Mouse (Mus musculus) lung, adult 2 months (tissue): ENCODE results near the gene Grsf1.

ENCODE experiments used
- CTCF ChIP-seq: fragments of 200-500 bp; IDR thresholded peaks from 2 replicates; pipeline ENCODE4 v1.5.1; 2011; ENCODE audit warnings: mild to moderate bottlenecking, low read length, control low read depth; ENCODE audit not compliant: insufficient read depth
- POLR2A ChIP-seq: fragments of 200-500 bp; IDR thresholded peaks from 2 replicates; pipeline ENCODE4 v1.6.1; 2011; ENCODE audit warnings: low read depth, mild to moderate bottlenecking, control low read depth, low read length, borderline replicate concordance; ENCODE audit errors: extremely low read depth

- no peak for TF ChIP-seq POLR2A
- no peak for TF ChIP-seq CTCF
Measured at GRCm38 (mm10) chr5:88724030-88724429, 48.1 kb upstream of the Grsf1 start.
